Mouse (Mus musculus) layer of hippocampus, adult 11-12 months (tissue): ENCODE measurements around the gene Ttf1.

ENCODE experiments used
- DNase-seq: peaks from one replicate; pipeline ENCODE4 v3.0.0; 2022; ENCODE audit warnings: low spot score

The Ttf1 gene

GRCm38 (mm10) chr2:29060135-29060597 lies at the start of gene Ttf1:
Gene Ttf1 (plus strand): TSS chr2:29060262.
- DNase-seq, result peak; percentile 93

- no peak for DNase-seq
These were observed 47.5 kb upstream of the Ttf1 start for GRCm38 (mm10) chr2:29012523-29012922.

GRCm38 (mm10) chr2:29016599-29017587 lies 43.2 kb upstream of the Ttf1 start:
- no peak for DNase-seq

GRCm38 (mm10) chr2:29018680-29019079 lies 41.4 kb upstream of the Ttf1 start:
- DNase-seq, result no peak

GRCm38 (mm10) chr2:29021025-29021424 lies 39.0 kb upstream of the Ttf1 start:
- DNase-seq, result no peak

GRCm38 (mm10) chr2:29023001-29023400 lies 37.1 kb upstream of the Ttf1 start:
- no peak for DNase-seq

GRCm38 (mm10) chr2:29025284-29025683 lies 34.8 kb upstream of the Ttf1 start:
- DNase-seq, result peak; percentile 43

- no peak for DNase-seq
These were observed 29.9 kb upstream of the Ttf1 start for GRCm38 (mm10) chr2:29030048-29030734.

- no peak for DNase-seq
These were observed 28.1 kb upstream of the Ttf1 start for GRCm38 (mm10) chr2:29031951-29032350.

GRCm38 (mm10) chr2:29034542-29035475 lies 25.3 kb upstream of the Ttf1 start:
- DNase-seq, result no peak

GRCm38 (mm10) chr2:29035698-29036097 lies 24.4 kb upstream of the Ttf1 start:
- no peak for DNase-seq

- DNase-seq, result no peak
These were observed 20.3 kb upstream of the Ttf1 start for GRCm38 (mm10) chr2:29039741-29040140.

GRCm38 (mm10) chr2:29040594-29041476 lies 19.2 kb upstream of the Ttf1 start:
- no peak for DNase-seq

GRCm38 (mm10) chr2:29041477-29041768 lies 18.6 kb upstream of the Ttf1 start:
- no peak for DNase-seq

- no peak for DNase-seq
These were observed 17.9 kb upstream of the Ttf1 start for GRCm38 (mm10) chr2:29042124-29042523.

GRCm38 (mm10) chr2:29046151-29046550 lies 13.9 kb upstream of the Ttf1 start:
- no peak for DNase-seq

GRCm38 (mm10) chr2:29051932-29052331 lies 8.1 kb upstream of the Ttf1 start:
- DNase-seq, result no peak

GRCm38 (mm10) chr2:29052943-29053454 lies 7.1 kb upstream of the Ttf1 start:
- DNase-seq, result peak; percentile 65

GRCm38 (mm10) chr2:29053802-29054544 lies 6.1 kb upstream of the Ttf1 start:
- DNase-seq, result peak; percentile 49

- DNase-seq, result no peak
These were observed 5.5 kb upstream of the Ttf1 start for GRCm38 (mm10) chr2:29054545-29054935.
